Mouse (Mus musculus): ENCODE results near the gene Pnlip. TPM values are rescaled to one million over a fixed set of nuclear protein-coding genes. Genes with fewer than 3 reads are reported as not detected.
A peak's percentile ranks its signal among the peaks of the same experiment; 100 is the strongest.

Pnlip gene
- polyA plus RNA-seq, 1 experiment = not detected

- Histone ChIP-seq H3K4me2 (ENCODE audit: low read depth) (peak overlapping the region; percentile 60), H3K4me3 (no peak overlapping the region), H3K79me2 (ENCODE audit: control insufficient read depth, insufficient read depth) (no peaks in the 10 kb centered on the region), H3K27me3 (ENCODE audit: control insufficient read depth, insufficient read depth, insufficient read length) (no peaks in the 10 kb centered on the region), H3K36me3 (ENCODE audit: control insufficient read depth, insufficient read depth) (no peaks in the 10 kb centered on the region), H3ac (ENCODE audit: control insufficient read depth, insufficient read length) (no peak overlapping the region)
- TF ChIP-seq CEBPB (IDR thresholded peaks at IDR 0.05; ENCODE audit: insufficient read depth, poor library complexity, severe bottlenecking) = no peak
- TF ChIP-seq POLR2AphosphoS2 (IDR thresholded peaks at IDR 0.05; ENCODE audit: insufficient read length, low read depth) = no peak
- TF ChIP-seq USF1 (IDR thresholded peaks at IDR 0.05; ENCODE audit: low read depth) = no peak
- no peak for TF ChIP-seq TCF12 (IDR thresholded peaks at IDR 0.05; ENCODE audit: insufficient read depth, poor library complexity, severe bottlenecking)
- no peak for TF ChIP-seq MYOD1 (IDR thresholded peaks at IDR 0.05; ENCODE audit: control insufficient read depth in 1 of 3, insufficient read length in 2 of 3, low read depth in 2 of 3)
- no peak for TF ChIP-seq REST (IDR thresholded peaks at IDR 0.05; ENCODE audit: insufficient read depth, insufficient read length)
- TF ChIP-seq E2F4 (IDR thresholded peaks at IDR 0.05; ENCODE audit: insufficient read depth) = no peak
- no peak for TF ChIP-seq MYOG (IDR thresholded peaks at IDR 0.05; ENCODE audit: control insufficient read depth in 1 of 3, insufficient read depth in 1 of 3, insufficient read length in 2 of 3, low read depth in 2 of 3)
- no peak for TF ChIP-seq SRF (IDR thresholded peaks at IDR 0.05; ENCODE audit: control insufficient read depth, insufficient read length, low read depth)
- TF ChIP-seq TCF3 (IDR thresholded peaks at IDR 0.05; ENCODE audit: insufficient read length, low read depth) = no peak
- no peak for TF ChIP-seq MAX (IDR thresholded peaks at IDR 0.05; ENCODE audit: low read depth)
- TF ChIP-seq POLR2A (IDR thresholded peaks at IDR 0.05; ENCODE audit: insufficient read length, low read depth) = no peak
Observed at GRCm38 (mm10) chr19:58677117-58677516, 24.8 kb downstream of the Pnlip start.

DNA sequence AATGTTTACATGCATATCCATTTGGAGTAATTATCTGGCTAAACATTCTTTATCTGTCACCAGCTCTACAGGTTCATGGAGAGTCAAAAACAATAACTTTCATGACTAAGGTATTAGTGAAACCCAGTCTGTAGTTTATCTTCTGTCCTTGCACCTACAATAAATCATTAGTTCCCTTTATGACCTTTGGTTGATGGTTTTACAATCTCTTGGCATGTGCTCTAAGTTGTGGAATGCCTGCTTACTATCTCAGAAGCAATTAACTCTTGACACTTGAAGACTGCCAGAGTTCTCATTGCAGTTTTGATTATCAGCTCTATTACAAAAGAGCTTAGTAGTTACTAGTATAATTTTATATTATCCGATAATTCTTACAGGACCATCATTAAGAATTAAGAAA is 36.6 kb downstream of the Pnlip start:
- H3ac ChIP-seq (ENCODE audit: control insufficient read depth, insufficient read length) = no peak overlapping the region

GRCm38 (mm10) chr19:58695314-58695713 is 43.0 kb downstream of the Pnlip start:
- Histone ChIP-seq H3K36me3 (ENCODE audit: control insufficient read depth, insufficient read depth) (no peaks in the 10 kb centered on the region), H3K79me2 (ENCODE audit: control insufficient read depth, insufficient read depth) (no peaks in the 10 kb centered on the region), H3K27me3 (ENCODE audit: control insufficient read depth, insufficient read depth, insufficient read length) (no peaks in the 10 kb centered on the region), H3ac (ENCODE audit: control insufficient read depth, insufficient read length) (no peak overlapping the region), H3K4me2 (ENCODE audit: low read depth) (no peak overlapping the region), H3K4me3 (no peak overlapping the region)
- no peak for TF ChIP-seq POLR2AphosphoS2 (IDR thresholded peaks at IDR 0.05; ENCODE audit: insufficient read length, low read depth)
- TF ChIP-seq TCF3 (IDR thresholded peaks at IDR 0.05; ENCODE audit: insufficient read length, low read depth) = no peak
- TF ChIP-seq REST (IDR thresholded peaks at IDR 0.05; ENCODE audit: insufficient read depth, insufficient read length) = no peak
- TF ChIP-seq MAX (IDR thresholded peaks at IDR 0.05; ENCODE audit: low read depth) = no peak
- TF ChIP-seq CEBPB (IDR thresholded peaks at IDR 0.05; ENCODE audit: insufficient read depth, poor library complexity, severe bottlenecking) = no peak
- no peak for TF ChIP-seq POLR2A (IDR thresholded peaks at IDR 0.05; ENCODE audit: insufficient read length, low read depth)
- no peak for TF ChIP-seq MYOG (IDR thresholded peaks at IDR 0.05; ENCODE audit: control insufficient read depth in 1 of 3, insufficient read depth in 1 of 3, insufficient read length in 2 of 3, low read depth in 2 of 3)

More for the DNA sequence above, 36.6 kb downstream of the Pnlip start:
- Histone ChIP-seq H3K4me3 (no peak overlapping the region), H3K36me3 (ENCODE audit: control insufficient read depth, insufficient read depth) (no peaks in the 10 kb centered on the region), H3K4me2 (ENCODE audit: low read depth) (no peak overlapping the region), H3K27me3 (ENCODE audit: control insufficient read depth, insufficient read depth, insufficient read length) (no peaks in the 10 kb centered on the region), H3K79me2 (ENCODE audit: control insufficient read depth, insufficient read depth) (no peaks in the 10 kb centered on the region)
- TF ChIP-seq TCF3 (IDR thresholded peaks at IDR 0.05; ENCODE audit: insufficient read length, low read depth) = no peak
- TF ChIP-seq CEBPB (IDR thresholded peaks at IDR 0.05; ENCODE audit: insufficient read depth, poor library complexity, severe bottlenecking) = no peak
- TF ChIP-seq MAX (IDR thresholded peaks at IDR 0.05; ENCODE audit: low read depth) = no peak
- TF ChIP-seq SRF (IDR thresholded peaks at IDR 0.05; ENCODE audit: control insufficient read depth, insufficient read length, low read depth) = no peak
- TF ChIP-seq E2F4 (IDR thresholded peaks at IDR 0.05; ENCODE audit: insufficient read depth) = no peak
- TF ChIP-seq MYOG (IDR thresholded peaks at IDR 0.05; ENCODE audit: control insufficient read depth in 1 of 3, insufficient read depth in 1 of 3, insufficient read length in 2 of 3, low read depth in 2 of 3) = no peak
- no peak for TF ChIP-seq USF1 (IDR thresholded peaks at IDR 0.05; ENCODE audit: low read depth)
- no peak for TF ChIP-seq MYOD1 (IDR thresholded peaks at IDR 0.05; ENCODE audit: control insufficient read depth in 1 of 3, insufficient read length in 2 of 3, low read depth in 2 of 3)
- TF ChIP-seq POLR2A (IDR thresholded peaks at IDR 0.05; ENCODE audit: insufficient read length, low read depth) = no peak
- no peak for TF ChIP-seq REST (IDR thresholded peaks at IDR 0.05; ENCODE audit: insufficient read depth, insufficient read length)
- no peak for TF ChIP-seq POLR2AphosphoS2 (IDR thresholded peaks at IDR 0.05; ENCODE audit: insufficient read length, low read depth)
- no peak for TF ChIP-seq TCF12 (IDR thresholded peaks at IDR 0.05; ENCODE audit: insufficient read depth, poor library complexity, severe bottlenecking)

DNA sequence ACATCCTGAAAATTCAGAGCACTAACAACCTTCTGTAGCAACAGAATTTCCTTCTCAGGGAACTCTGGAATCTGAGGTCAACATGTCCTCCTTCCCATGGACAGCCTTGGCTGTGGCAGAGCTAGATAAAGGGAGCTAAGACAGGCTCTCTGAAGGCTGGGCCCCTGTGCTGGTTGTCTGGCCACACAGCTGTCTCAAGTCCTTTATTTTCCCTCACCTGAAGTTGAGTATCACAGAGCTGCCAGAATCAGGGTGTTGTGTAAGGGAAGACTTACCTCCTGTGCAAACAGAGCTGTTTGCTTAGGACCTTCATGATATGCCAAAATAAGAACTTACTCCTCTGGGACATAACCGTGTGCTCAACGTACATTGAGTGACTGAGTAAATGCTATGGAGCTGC is 43.9 kb downstream of the Pnlip start:
- no peaks in the 10 kb centered on the region for H3K27me3 ChIP-seq (ENCODE audit: control insufficient read depth, insufficient read depth, insufficient read length)
- no peak overlapping the region for H3ac ChIP-seq (ENCODE audit: control insufficient read depth, insufficient read length)
- no peak overlapping the region for H3K4me3 ChIP-seq
- no peaks in the 10 kb centered on the region for H3K79me2 ChIP-seq (ENCODE audit: control insufficient read depth, insufficient read depth)
- TF ChIP-seq SRF (IDR thresholded peaks at IDR 0.05; ENCODE audit: control insufficient read depth, insufficient read length, low read depth) (no peak), USF1 (IDR thresholded peaks at IDR 0.05; ENCODE audit: low read depth) (no peak), E2F4 (IDR thresholded peaks at IDR 0.05; ENCODE audit: insufficient read depth) (no peak), MYOG (IDR thresholded peaks at IDR 0.05; ENCODE audit: control insufficient read depth in 1 of 3, insufficient read depth in 1 of 3, insufficient read length in 2 of 3, low read depth in 2 of 3) (no peak), MAX (IDR thresholded peaks at IDR 0.05; ENCODE audit: low read depth) (no peak), CEBPB (IDR thresholded peaks at IDR 0.05; ENCODE audit: insufficient read depth, poor library complexity, severe bottlenecking) (no peak)
- H3K36me3 ChIP-seq (ENCODE audit: control insufficient read depth, insufficient read depth) = no peaks in the 10 kb centered on the region
- H3K4me2 ChIP-seq (ENCODE audit: low read depth) = no peak overlapping the region

GRCm38 (mm10) chr19:58704556-58704955 is 52.3 kb downstream of the Pnlip start:
- H3K4me3 ChIP-seq = no peak overlapping the region
- TF ChIP-seq CEBPB (IDR thresholded peaks at IDR 0.05; ENCODE audit: insufficient read depth, poor library complexity, severe bottlenecking) = no peak
- no peak for TF ChIP-seq MYOG (IDR thresholded peaks at IDR 0.05; ENCODE audit: control insufficient read depth in 1 of 3, insufficient read depth in 1 of 3, insufficient read length in 2 of 3, low read depth in 2 of 3)
- TF ChIP-seq TCF12 (IDR thresholded peaks at IDR 0.05; ENCODE audit: insufficient read depth, poor library complexity, severe bottlenecking) = no peak
- TF ChIP-seq SRF (IDR thresholded peaks at IDR 0.05; ENCODE audit: control insufficient read depth, insufficient read length, low read depth) = no peak
- TF ChIP-seq POLR2A (IDR thresholded peaks at IDR 0.05; ENCODE audit: insufficient read length, low read depth) = no peak
- no peak for TF ChIP-seq POLR2AphosphoS2 (IDR thresholded peaks at IDR 0.05; ENCODE audit: insufficient read length, low read depth)
- no peak for TF ChIP-seq E2F4 (IDR thresholded peaks at IDR 0.05; ENCODE audit: insufficient read depth)
- TF ChIP-seq TCF3 (IDR thresholded peaks at IDR 0.05; ENCODE audit: insufficient read length, low read depth) = no peak
- no peak for TF ChIP-seq MAX (IDR thresholded peaks at IDR 0.05; ENCODE audit: low read depth)
- no peak for TF ChIP-seq REST (IDR thresholded peaks at IDR 0.05; ENCODE audit: insufficient read depth, insufficient read length)
- no peak for TF ChIP-seq USF1 (IDR thresholded peaks at IDR 0.05; ENCODE audit: low read depth)
- no peak for TF ChIP-seq MYOD1 (IDR thresholded peaks at IDR 0.05; ENCODE audit: control insufficient read depth in 1 of 3, insufficient read length in 2 of 3, low read depth in 2 of 3)
- H3K36me3 ChIP-seq (ENCODE audit: control insufficient read depth, insufficient read depth) = no peaks in the 10 kb centered on the region
- H3ac ChIP-seq (ENCODE audit: control insufficient read depth, insufficient read length) = no peak overlapping the region
- no peaks in the 10 kb centered on the region for H3K27me3 ChIP-seq (ENCODE audit: control insufficient read depth, insufficient read depth, insufficient read length)
- peak overlapping the region; percentile 1 for H3K4me2 ChIP-seq (ENCODE audit: low read depth)
- H3K79me2 ChIP-seq (ENCODE audit: control insufficient read depth, insufficient read depth) = no peaks in the 10 kb centered on the region

Data from myocyte (in vitro differentiated cells).